Mouse (Mus musculus) myocyte (in vitro differentiated cells): ENCODE measurements around the gene Dlg2.

ENCODE experiments used
- CEBPB ChIP-seq: IDR thresholded peaks from 2 replicates; pipeline ENCODE4 v1.6.1; 2011; ENCODE audit warnings: mild to moderate bottlenecking, moderate library complexity; ENCODE audit not compliant: poor library complexity, insufficient read depth, severe bottlenecking
- E2F4 ChIP-seq: IDR thresholded peaks from one replicate; pipeline ENCODE4 v1.6.1; 2011; ENCODE audit warnings: mild to moderate bottlenecking, control low read depth, moderate library complexity; ENCODE audit not compliant: insufficient read depth
- MAX ChIP-seq: IDR thresholded peaks from one replicate; pipeline ENCODE4 v1.6.1; 2011; ENCODE audit warnings: low read depth, mild to moderate bottlenecking, control low read depth
- MYOD1 ChIP-seq, 3 experiments: IDR thresholded peaks; one replicate each; pipeline ENCODE4 v1.6.1; 2011; ENCODE audit warnings: control low read depth in 2 of 3, low read depth in 2 of 3, mild to moderate bottlenecking in 2 of 3, moderate library complexity in 1 of 3; ENCODE audit not compliant: insufficient read length in 2 of 3, control insufficient read depth in 1 of 3
- MYOG ChIP-seq, 3 experiments: IDR thresholded peaks; one replicate each; pipeline ENCODE4 v1.6.1; 2011; ENCODE audit warnings: control low read depth in 2 of 3, low read depth in 2 of 3, mild to moderate bottlenecking in 2 of 3; ENCODE audit not compliant: insufficient read length in 2 of 3, control insufficient read depth in 1 of 3, insufficient read depth in 1 of 3
- POLR2A ChIP-seq: IDR thresholded peaks from one replicate; pipeline ENCODE4 v1.6.1; 2011; ENCODE audit warnings: low read depth, mild to moderate bottlenecking, control low read depth, moderate library complexity; ENCODE audit not compliant: insufficient read length
- REST ChIP-seq: IDR thresholded peaks from one replicate; pipeline ENCODE4 v1.6.1; 2011; ENCODE audit warnings: mild to moderate bottlenecking, control low read depth, moderate library complexity; ENCODE audit not compliant: insufficient read depth, insufficient read length
- SRF ChIP-seq: IDR thresholded peaks from one replicate; pipeline ENCODE4 v1.6.1; 2011; ENCODE audit warnings: low read depth; ENCODE audit not compliant: control insufficient read depth, insufficient read length
- TCF12 ChIP-seq: IDR thresholded peaks from one replicate; pipeline ENCODE4 v1.6.1; 2011; ENCODE audit warnings: mild to moderate bottlenecking, control low read depth; ENCODE audit not compliant: poor library complexity, insufficient read depth, severe bottlenecking
- TCF3 ChIP-seq: IDR thresholded peaks from one replicate; pipeline ENCODE4 v1.6.1; 2011; ENCODE audit warnings: low read depth, control low read depth; ENCODE audit not compliant: insufficient read length
- USF1 ChIP-seq: IDR thresholded peaks from one replicate; pipeline ENCODE4 v1.6.1; 2011; ENCODE audit warnings: low read depth, mild to moderate bottlenecking, control low read depth, moderate library complexity

GRCm38 (mm10) chr7:92287058-92287457 lies 1810.6 kb downstream of the Dlg2 start:
- TF ChIP-seq TCF3 (no peak), MAX (no peak), SRF (no peak), TCF12 (no peak), POLR2A (no peak), MYOG (IDR thresholded peaks at IDR 0.05; ENCODE audit: control insufficient read depth in 1 of 3, insufficient read depth in 1 of 3, insufficient read length in 2 of 3, low read depth in 2 of 3) (no peak), E2F4 (no peak), CEBPB (no peak), MYOD1 (IDR thresholded peaks at IDR 0.05; ENCODE audit: control insufficient read depth in 1 of 3, insufficient read length in 2 of 3, low read depth in 2 of 3) (no peak), REST (no peak), USF1 (no peak)
